Mouse (Mus musculus): ENCODE measurements at regions not wholly inside any gene's neighbourhood (a gene's known extent, or its start where the extent isn't known, plus 50 kb on each side); places are given as distances from the start of the nearest gene placed in this dataset.

GRCm38 (mm10) chr13:101214094-101214493, 380.9 kb upstream of the Slc30a5 start:
- H3K4me1 ChIP-seq (ENCODE audit: insufficient read depth, low read depth, low read length) = no peaks in the 10 kb centered on the region
- H3K27me3 ChIP-seq (ENCODE audit: insufficient read depth, low read length) = no peaks in the 10 kb centered on the region; the same call in none of the 2 replicates
- ATAC-seq (ENCODE audit: extremely low read depth, insufficient number of reproducible peaks, low FRiP score, poor library complexity, severe bottlenecking) = no peak
- no peaks in the 10 kb centered on the region for H3K36me3 ChIP-seq (replicated peaks)
- no peak overlapping the region for H3K4me3 ChIP-seq (ENCODE audit: low read depth, low read length)
- no peak for TF ChIP-seq GATA1 (IDR thresholded peaks at IDR 0.05; ENCODE audit: borderline replicate concordance, low read length)
- no peak for TF ChIP-seq POLR2AphosphoS5 (IDR thresholded peaks at IDR 0.05; ENCODE audit: insufficient replicate concordance, low read depth, low read length)
- no peak for TF ChIP-seq GATA2 (IDR thresholded peaks at IDR 0.05; ENCODE audit: borderline replicate concordance, low read depth, low read length)
- TF ChIP-seq TAL1 (conservative IDR thresholded peaks at IDR 0.05; ENCODE audit: low read depth, low read length) = no peak
- no peak for TF ChIP-seq CTCF (IDR thresholded peaks at IDR 0.05; ENCODE audit: low read depth, low read length)
- H3K9me3 ChIP-seq (replicated peaks) = no peaks in the 10 kb centered on the region
- DNase-seq (ENCODE audit: low spot score) = no peak

GRCm38 (mm10) chr13:101213121-101213916, 380.1 kb upstream of the Slc30a5 start:
- Histone ChIP-seq H3K27me3 (ENCODE audit: insufficient read depth, low read length) (no peaks in the 10 kb centered on the region; the same call in none of the 2 replicates), H3K36me3 (replicated peaks) (no peaks in the 10 kb centered on the region), H3K9me3 (replicated peaks) (no peaks in the 10 kb centered on the region), H3K4me1 (ENCODE audit: insufficient read depth, low read depth, low read length) (no peaks in the 10 kb centered on the region), H3K4me3 (ENCODE audit: low read depth, low read length) (no peak overlapping the region)
- TF ChIP-seq GATA2 (IDR thresholded peaks at IDR 0.05; ENCODE audit: borderline replicate concordance, low read depth, low read length) = no peak
- no peak for TF ChIP-seq POLR2AphosphoS5 (IDR thresholded peaks at IDR 0.05; ENCODE audit: insufficient replicate concordance, low read depth, low read length)
- no peak for TF ChIP-seq GATA1 (IDR thresholded peaks at IDR 0.05; ENCODE audit: borderline replicate concordance, low read length)
- TF ChIP-seq CTCF (IDR thresholded peaks at IDR 0.05; ENCODE audit: low read depth, low read length) = no peak
- TF ChIP-seq TAL1 (conservative IDR thresholded peaks at IDR 0.05; ENCODE audit: low read depth, low read length) = no peak
- ATAC-seq (ENCODE audit: extremely low read depth, insufficient number of reproducible peaks, low FRiP score, poor library complexity, severe bottlenecking) = no peak
- no peak for DNase-seq (ENCODE audit: low spot score)

- ATAC-seq (ENCODE audit: extremely low read depth, insufficient number of reproducible peaks, low FRiP score, poor library complexity, severe bottlenecking) = no peak
- no peaks in the 10 kb centered on the region; the same call in none of the 2 replicates for H3K27me3 ChIP-seq (ENCODE audit: insufficient read depth, low read length)
- H3K4me1 ChIP-seq (ENCODE audit: insufficient read depth, low read depth, low read length) = no peaks in the 10 kb centered on the region
- DNase-seq (ENCODE audit: low spot score) = no peak
- no peaks in the 10 kb centered on the region for H3K9me3 ChIP-seq (replicated peaks)
- no peaks in the 10 kb centered on the region for H3K36me3 ChIP-seq (replicated peaks)
- TF ChIP-seq GATA2 (IDR thresholded peaks at IDR 0.05; ENCODE audit: borderline replicate concordance, low read depth, low read length) (no peak), POLR2AphosphoS5 (IDR thresholded peaks at IDR 0.05; ENCODE audit: insufficient replicate concordance, low read depth, low read length) (no peak), TAL1 (conservative IDR thresholded peaks at IDR 0.05; ENCODE audit: low read depth, low read length) (no peak), CTCF (IDR thresholded peaks at IDR 0.05; ENCODE audit: low read depth, low read length) (no peak), GATA1 (IDR thresholded peaks at IDR 0.05; ENCODE audit: borderline replicate concordance, low read length) (no peak)
- no peak overlapping the region for H3K4me3 ChIP-seq (ENCODE audit: low read depth, low read length)
These were observed 379.2 kb upstream of the Slc30a5 start for GRCm38 (mm10) chr13:101212341-101212895.

- DNase-seq (ENCODE audit: low spot score) (no peak), ATAC-seq (ENCODE audit: extremely low read depth, insufficient number of reproducible peaks, low FRiP score, poor library complexity, severe bottlenecking) (no peak)
- Histone ChIP-seq H3K4me1 (ENCODE audit: insufficient read depth, low read depth, low read length) (no peaks in the 10 kb centered on the region), H3K9me3 (replicated peaks) (no peaks in the 10 kb centered on the region), H3K36me3 (replicated peaks) (no peaks in the 10 kb centered on the region), H3K4me3 (ENCODE audit: low read depth, low read length) (no peak overlapping the region), H3K27me3 (ENCODE audit: insufficient read depth, low read length) (no peaks in the 10 kb centered on the region; the same call in 1 of the 2 replicates)
- TF ChIP-seq GATA1 (IDR thresholded peaks at IDR 0.05; ENCODE audit: borderline replicate concordance, low read length) (no peak), POLR2AphosphoS5 (IDR thresholded peaks at IDR 0.05; ENCODE audit: insufficient replicate concordance, low read depth, low read length) (no peak), CTCF (IDR thresholded peaks at IDR 0.05; ENCODE audit: low read depth, low read length) (no peak), TAL1 (conservative IDR thresholded peaks at IDR 0.05; ENCODE audit: low read depth, low read length) (no peak), GATA2 (IDR thresholded peaks at IDR 0.05; ENCODE audit: borderline replicate concordance, low read depth, low read length) (no peak)
These were observed 375.6 kb upstream of the Slc30a5 start for GRCm38 (mm10) chr13:101208788-101209187.

- H3K27me3 ChIP-seq (ENCODE audit: insufficient read depth, low read length) = no peaks in the 10 kb centered on the region
- H3K4me3 ChIP-seq (ENCODE audit: low read depth, low read length) = no peak overlapping the region
- TF ChIP-seq GATA1 (IDR thresholded peaks at IDR 0.05; ENCODE audit: borderline replicate concordance, low read length) (no peak), CTCF (IDR thresholded peaks at IDR 0.05; ENCODE audit: low read depth, low read length) (no peak), TAL1 (conservative IDR thresholded peaks at IDR 0.05; ENCODE audit: low read depth, low read length) (no peak), POLR2AphosphoS5 (IDR thresholded peaks at IDR 0.05; ENCODE audit: insufficient replicate concordance, low read depth, low read length) (no peak), GATA2 (IDR thresholded peaks at IDR 0.05; ENCODE audit: borderline replicate concordance, low read depth, low read length) (no peak)
- H3K36me3 ChIP-seq (replicated peaks) = no peaks in the 10 kb centered on the region
- H3K4me1 ChIP-seq (ENCODE audit: insufficient read depth, low read depth, low read length) = no peaks in the 10 kb centered on the region
- ATAC-seq (ENCODE audit: extremely low read depth, insufficient number of reproducible peaks, low FRiP score, poor library complexity, severe bottlenecking) (no peak), DNase-seq (ENCODE audit: low spot score) (no peak)
- H3K9me3 ChIP-seq (replicated peaks) = no peaks in the 10 kb centered on the region
These were observed 370.2 kb upstream of the Slc30a5 start for GRCm38 (mm10) chr13:101203463-101203862.

GRCm38 (mm10) chr13:101202565-101203313, 369.5 kb upstream of the Slc30a5 start:
- TF ChIP-seq TAL1 (conservative IDR thresholded peaks at IDR 0.05; ENCODE audit: low read depth, low read length) (no peak), POLR2AphosphoS5 (IDR thresholded peaks at IDR 0.05; ENCODE audit: insufficient replicate concordance, low read depth, low read length) (no peak), CTCF (IDR thresholded peaks at IDR 0.05; ENCODE audit: low read depth, low read length) (no peak), GATA1 (IDR thresholded peaks at IDR 0.05; ENCODE audit: borderline replicate concordance, low read length) (no peak), GATA2 (IDR thresholded peaks at IDR 0.05; ENCODE audit: borderline replicate concordance, low read depth, low read length) (no peak)
- Histone ChIP-seq H3K36me3 (replicated peaks) (no peaks in the 10 kb centered on the region), H3K9me3 (replicated peaks) (no peaks in the 10 kb centered on the region), H3K4me1 (ENCODE audit: insufficient read depth, low read depth, low read length) (no peaks in the 10 kb centered on the region), H3K4me3 (ENCODE audit: low read depth, low read length) (no peak overlapping the region), H3K27me3 (ENCODE audit: insufficient read depth, low read length) (no peaks in the 10 kb centered on the region)
- DNase-seq (ENCODE audit: low spot score) (no peak), ATAC-seq (ENCODE audit: extremely low read depth, insufficient number of reproducible peaks, low FRiP score, poor library complexity, severe bottlenecking) (no peak)

Measured in G1E (cell line).